ENCODE assay signal across 28 mouse cellular contexts in genomic region chr16:35782451-35783206, GRCm38 (mm10). TPM values are rescaled to one million over a fixed set of nuclear protein-coding genes. Genes with fewer than 3 reads are reported as not detected.
DNase-seq lines count a peak whose midpoint lies in the region; ATAC-seq lines count a peak whose summit lies in the region.
"Had no signal": no experiment of that assay in that cellular context is flagged by ENCODE, and none has a peak within 500 bp of the region (broad histone marks: within the 10 kb centered on the region; RNA-seq: fewer than 3 reads in every experiment).

No protein-coding gene starts in this region.

- H3K27ac ChIP-seq in heart, embryonic 12.5 days (ENCODE audit: poor library complexity, severe bottlenecking) = no peak overlapping the region
- H3K27ac ChIP-seq in hindbrain, embryonic 13.5 days = 0 out of 2 replicates have a peak overlapping the region, but pooled peaks have one; percentile 2
- no peak overlapping the region for H3K27ac ChIP-seq in hindbrain, embryonic 10.5 days
- H3K27ac ChIP-seq: embryonic facial prominence, embryonic 10.5 days; embryonic facial prominence, embryonic 13.5 days; forebrain, embryonic 12.5 days; forebrain, embryonic 15.5 days; heart, embryonic 15.5 days; hindbrain, embryonic 12.5 days had no signal

- DNase-seq in heart, adult 11 months = peak; percentile 73
- no peak for DNase-seq in hindbrain, embryonic 10.5 days (ENCODE audit: low spot score)
- DNase-seq in brain, adult 2 months (ENCODE audit: low read depth, low spot score) = peak; percentile 12
- DNase-seq in kidney, adult 9 months = no peak
- DNase-seq: adrenal gland, adult 2 months; adrenal gland, postnatal 14 days; cerebellum, adult 11-12 months; cerebellum, adult 8-10 months; cerebellum, postnatal 10 days; cerebellum, postnatal 36 days; embryo, embryonic 11 days; gastrocnemius, postnatal 25 days; heart, postnatal 14 days; heart, postnatal 4 days; kidney, adult 2 months had no signal

- no peaks in the 10 kb centered on the region for H3K27me3 ChIP-seq in heart, embryonic 12.5 days (replicated peaks)
- H3K27me3 ChIP-seq in hindbrain, embryonic 13.5 days = no peaks in the 10 kb centered on the region
- H3K27me3 ChIP-seq in hindbrain, embryonic 10.5 days (ENCODE audit: insufficient read depth, poor library complexity, severe bottlenecking) = no peaks in the 10 kb centered on the region
- H3K27me3 ChIP-seq: embryonic facial prominence, embryonic 13.5 days; forebrain, embryonic 12.5 days; forebrain, embryonic 15.5 days; heart, embryonic 15.5 days; hindbrain, embryonic 12.5 days had no signal

- ATAC-seq in heart, embryonic 12.5 days (ENCODE audit: insufficient number of reproducible peaks, low FRiP score) = no peak
- no peak for ATAC-seq in hindbrain, embryonic 13.5 days (ENCODE audit: low FRiP score)
- ATAC-seq: CD4-positive, CD25-positive, alpha-beta regulatory T cell, adult 4 months; forebrain, embryonic 15.5 days; hindbrain, embryonic 16.5 days; intestine, embryonic 16.5 days had no signal

- no peak overlapping the region for H3K4me2 ChIP-seq in heart, embryonic 12.5 days
- no peak overlapping the region for H3K4me2 ChIP-seq in hindbrain, embryonic 13.5 days
- H3K4me2 ChIP-seq: embryonic facial prominence, embryonic 13.5 days; forebrain, embryonic 12.5 days; forebrain, embryonic 15.5 days; heart, embryonic 11.5 days; heart, embryonic 15.5 days; hindbrain, embryonic 12.5 days had no signal

- 72% methylated on average over 13 of the region's 13 CpGs for WGBS in heart, embryonic 12.5 days
- WGBS in hindbrain, embryonic 13.5 days = 88% methylated on average over 13 of the region's 13 CpGs
- WGBS in hindbrain, embryonic 10.5 days = 89% methylated on average over 13 of the region's 13 CpGs

- no peak overlapping the region for H3K4me3 ChIP-seq in heart, embryonic 12.5 days
- no peak overlapping the region for H3K4me3 ChIP-seq in hindbrain, embryonic 13.5 days
- no peak overlapping the region for H3K4me3 ChIP-seq in hindbrain, embryonic 10.5 days
- H3K4me3 ChIP-seq: embryonic facial prominence, embryonic 10.5 days; embryonic facial prominence, embryonic 13.5 days; erythroblast, embryonic 14.5 days; forebrain, embryonic 12.5 days; forebrain, embryonic 15.5 days; heart, embryonic 15.5 days; hindbrain, embryonic 12.5 days had no signal

- H3K4me1 ChIP-seq in heart, embryonic 12.5 days (replicated peaks) = peaks cover 31% of the 10 kb centered on the region
- peaks cover 9% of the 10 kb centered on the region for H3K4me1 ChIP-seq in hindbrain, embryonic 13.5 days (replicated peaks)
- peaks cover 7% of the 10 kb centered on the region for H3K4me1 ChIP-seq in hindbrain, embryonic 10.5 days (replicated peaks)
- H3K4me1 ChIP-seq: embryonic facial prominence, embryonic 13.5 days had no signal

- no peaks in the 10 kb centered on the region for H3K9me3 ChIP-seq in heart, embryonic 12.5 days (replicated peaks)
- H3K9me3 ChIP-seq in hindbrain, embryonic 13.5 days = no peaks in the 10 kb centered on the region
- H3K9me3 ChIP-seq in hindbrain, embryonic 10.5 days = no peaks in the 10 kb centered on the region
- H3K9me3 ChIP-seq: embryonic facial prominence, embryonic 10.5 days; embryonic facial prominence, embryonic 13.5 days; forebrain, embryonic 12.5 days; forebrain, embryonic 15.5 days; heart, embryonic 15.5 days; hindbrain, embryonic 12.5 days had no signal

- H3K36me3 ChIP-seq in heart, embryonic 12.5 days = no peaks in the 10 kb centered on the region
- H3K36me3 ChIP-seq in hindbrain, embryonic 13.5 days = 0 out of 2 replicates have a peak, but pooled peaks cover 2% of the 10 kb centered on the region
- H3K36me3 ChIP-seq in hindbrain, embryonic 10.5 days = 0 out of 2 replicates have a peak, but pooled peaks cover 2% of the 10 kb centered on the region
- H3K36me3 ChIP-seq: forebrain, embryonic 12.5 days; heart, embryonic 15.5 days; hindbrain, embryonic 12.5 days had no signal

- H3K9ac ChIP-seq in heart, embryonic 12.5 days = no peak overlapping the region
- no peak overlapping the region for H3K9ac ChIP-seq in hindbrain, embryonic 13.5 days
- H3K9ac ChIP-seq: embryonic facial prominence, embryonic 13.5 days; forebrain, embryonic 12.5 days; forebrain, embryonic 15.5 days; heart, embryonic 15.5 days; hindbrain, embryonic 12.5 days had no signal

RNA-seq across cellular contexts. Expression of gene Hspbap1, which starts 12.5 kb away (rescaled TPM):
- 10.7 and 10.9 TPM in 2 replicates for polyA plus RNA-seq in heart, embryonic 12.5 days (2016; fragmentation: Nextera tagmentation; extraction: Ambion mirVana)
- polyA plus RNA-seq in hindbrain, embryonic 13.5 days (2015; fragmentation: Nextera tagmentation; extraction: Ambion mirVana) = 18.6 and 18.8 TPM in 2 replicates
- polyA plus RNA-seq in hindbrain, embryonic 10.5 days (2016; fragmentation: Nextera tagmentation; extraction: Ambion mirVana) = 24.1 and 25.0 TPM in 2 replicates

RNA-seq across cellular contexts. Expression of gene Dirc2, which starts 13.5 kb away (rescaled TPM):
- 14.4 and 15.1 TPM in 2 replicates for polyA plus RNA-seq in heart, embryonic 12.5 days (2016; fragmentation: Nextera tagmentation; extraction: Ambion mirVana)
- polyA plus RNA-seq in hindbrain, embryonic 13.5 days (2015; fragmentation: Nextera tagmentation; extraction: Ambion mirVana) = 27.1 and 30.8 TPM in 2 replicates
- polyA plus RNA-seq in hindbrain, embryonic 10.5 days (2016; fragmentation: Nextera tagmentation; extraction: Ambion mirVana) = 15.2 and 17.3 TPM in 2 replicates

Comparison
In these comparisons a context has a peak if more than half of its experiments do, and no peak if none do; other contexts are left out.
1. DNase-seq: peak in heart, adult 11 months (single experiment) and brain, adult 2 months (single experiment); none in hindbrain, embryonic 10.5 days (single experiment) and kidney, adult 9 months (single experiment).